Mouse (Mus musculus) olfactory bulb, adult 2 months (tissue): ENCODE data around the gene Fam168b.

ENCODE experiments used
- CTCF ChIP-seq: fragments of 200-500 bp; IDR thresholded peaks from 2 replicates; pipeline ENCODE4 v1.5.1; 2012; ENCODE audit warnings: low read depth, mild to moderate bottlenecking, low read length, moderate library complexity; ENCODE audit not compliant: insufficient read depth
- POLR2A ChIP-seq: fragments of 200-500 bp; IDR thresholded peaks from 2 replicates; pipeline ENCODE4 v1.6.1; 2012; ENCODE audit warnings: mild to moderate bottlenecking, low read depth, low read length, moderate library complexity; ENCODE audit not compliant: insufficient read depth

DNA sequence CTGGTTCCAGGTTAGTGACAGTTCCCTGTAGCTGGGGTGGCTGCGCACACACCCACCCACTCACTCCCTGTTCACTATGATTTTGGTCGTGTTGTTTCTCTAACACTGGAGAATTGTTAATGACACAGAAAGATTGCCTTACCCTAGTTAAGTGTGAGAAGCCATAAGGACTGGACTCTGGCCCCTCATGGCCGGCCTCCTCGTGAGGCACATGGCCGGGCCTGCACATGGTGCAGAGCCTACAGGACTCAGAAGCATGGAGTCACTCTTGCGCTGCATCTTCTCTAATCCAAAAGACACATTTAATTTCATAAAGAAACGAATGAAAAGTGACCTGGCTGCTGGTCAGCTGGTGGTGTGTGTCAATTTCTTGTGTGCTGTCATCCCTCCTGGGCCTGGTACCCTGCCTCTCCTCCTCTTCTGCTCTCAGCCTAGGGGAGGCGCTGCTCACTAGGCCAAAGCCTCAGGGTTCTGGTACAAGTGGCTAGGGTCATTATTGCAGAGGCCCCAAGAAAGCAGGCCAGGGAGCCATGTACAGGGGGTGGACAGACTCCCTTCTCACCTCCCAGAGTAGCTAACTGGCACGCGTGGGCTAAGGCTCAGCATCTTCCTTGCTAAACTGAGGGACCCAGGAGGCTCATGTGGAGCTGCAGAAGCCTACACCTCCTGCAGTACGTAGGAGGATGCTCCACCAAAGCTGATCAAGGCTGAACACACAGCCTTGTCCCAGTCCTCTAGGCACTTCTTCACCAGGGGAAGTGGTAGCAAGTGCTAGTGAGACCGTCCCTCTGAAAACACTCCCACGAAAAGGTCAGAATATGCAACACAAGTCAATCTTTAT is 30.2 kb downstream of the Fam168b start:
- no peak for TF ChIP-seq POLR2A
- no peak for TF ChIP-seq CTCF
